Mouse (Mus musculus) stomach, embryonic 16.5 days (tissue): ENCODE results near the gene Cela3b. TPM values are rescaled to one million over a fixed set of nuclear protein-coding genes. Genes with fewer than 3 reads are reported as not detected.

Experiments
- ATAC-seq: fragments of 200-750 bp; cut with Nextera tagmentation; 2 replicates; pipeline ENCODE4 v1.8.0; 2017; ENCODE audit warnings: moderate number of reproducible peaks, moderate TSS enrichment; ENCODE audit not compliant: insufficient read depth, low FRiP score
- H3K27ac ChIP-seq: fragments of 300-500 bp; sonication (generic); 2 replicates; pipeline ENCODE4 v1.5.1; 2014; ENCODE audit warnings: low read length
- H3K27me3 ChIP-seq: fragments of 300-500 bp; sonication (generic); 2 replicates; pipeline ENCODE4 v1.6.1; 2014; ENCODE audit warnings: low read length, control low read depth, mixed read lengths; ENCODE audit not compliant: control insufficient read depth, insufficient read depth
- H3K36me3 ChIP-seq: fragments of 300-500 bp; sonication (generic); 2 replicates; pipeline ENCODE4 v1.6.1; 2014; ENCODE audit warnings: low read length; ENCODE audit not compliant: control insufficient read depth, insufficient read depth
- H3K4me1 ChIP-seq: fragments of 300-500 bp; sonication (generic); 2 replicates; pipeline ENCODE4 v1.6.1; 2014; ENCODE audit warnings: low read length, control low read depth, mixed read lengths; ENCODE audit not compliant: control insufficient read depth, insufficient read depth
- H3K4me2 ChIP-seq: fragments of 300-500 bp; sonication (generic); 2 replicates; pipeline ENCODE4 v1.6.1; 2014; ENCODE audit warnings: low read depth, low read length, mixed read lengths
- H3K4me3 ChIP-seq: fragments of 300-500 bp; sonication (generic); replicated peaks from 2 replicates; pipeline ENCODE4 v1.5.1; 2014; ENCODE audit warnings: mild to moderate bottlenecking, low read length
- H3K9ac ChIP-seq: fragments of 300-500 bp; sonication (generic); 2 replicates; pipeline ENCODE4 v1.6.1; 2014; ENCODE audit warnings: low read length
- H3K9me3 ChIP-seq: fragments of 300-500 bp; sonication (generic); replicated peaks from 2 replicates; pipeline ENCODE4 v1.6.1; 2016; ENCODE audit warnings: low read length, control low read depth; ENCODE audit not compliant: control insufficient read depth
- WGBS: fragments of 180-500 bp; shearing (Covaris S2); extraction: QIAGEN DNeasy Blood & Tissue Kit; methylation state at CpG from one replicate; pipeline ENCODE4 v1.1.7; 2014; 5-methylcytosine and 5-hydroxymethylcytosine counted together
- polyA plus RNA-seq: library from polyadenylated mRNA; unstranded; fragments of >200 nt; fragmentation: Nextera tagmentation; extraction: Ambion mirVana; gene quantifications from 2 replicates; pipeline ENCODE4 v1.2.1, GENCODE M21; 2015

The Cela3b gene
- polyA plus RNA-seq, 1 experiment from 2014 or later, result 406 TPM

- no peak for ATAC-seq
- Histone ChIP-seq H3K9ac (no peak overlapping the region), H3K4me2 (no peak overlapping the region), H3K9me3 (no peaks in the 10 kb centered on the region), H3K4me3 (no peak overlapping the region), H3K36me3 (no peaks in the 10 kb centered on the region), H3K27me3 (no peaks in the 10 kb centered on the region), H3K4me1 (peaks cover 7% of the 10 kb centered on the region; the same call in 1 of the 2 replicates), H3K27ac (no peak overlapping the region)
- WGBS, result 89% methylated on average over 14 of the region's 14 CpGs
These were observed 24.2 kb upstream of the Cela3b start for GRCm38 (mm10) chr4:137454582-137454981.

- ATAC-seq, result no peak
- WGBS, result 74% methylated on average over 8 of the region's 8 CpGs
These were observed 23.0 kb upstream of the Cela3b start, which contains the start of gene 1700013G24Rik for GRCm38 (mm10) chr4:137453234-137453767. 1700013G24Rik (plus strand) TSS chr4:137453284.

GRCm38 (mm10) chr4:137452190-137452589, 21.9 kb upstream of the Cela3b start:
- no peaks in the 10 kb centered on the region for H3K36me3 ChIP-seq
- no peak overlapping the region for H3K27ac ChIP-seq
- no peak for ATAC-seq
- H3K4me1 ChIP-seq, result peaks cover 24% of the 10 kb centered on the region
- no peaks in the 10 kb centered on the region for H3K27me3 ChIP-seq
- H3K4me2 ChIP-seq, result no peak overlapping the region
- no peak overlapping the region for H3K9ac ChIP-seq
- WGBS, result 87% methylated on average over 6 of the region's 6 CpGs
- no peaks in the 10 kb centered on the region for H3K9me3 ChIP-seq
- no peak overlapping the region for H3K4me3 ChIP-seq

More at GRCm38 (mm10) chr4:137453234-137453767, 23.0 kb upstream of the Cela3b start, which contains the start of gene 1700013G24Rik:
- Histone ChIP-seq H3K27ac (no peak within 1 kb of the TSS), H3K4me2 (no peak within 1 kb of the TSS), H3K9me3 (no peaks in the 10 kb centered on the region), H3K4me3 (no peak within 1 kb of the TSS), H3K36me3 (no peaks in the 10 kb centered on the region), H3K27me3 (no peaks in the 10 kb centered on the region), H3K9ac (no peak within 1 kb of the TSS), H3K4me1 (peaks cover 14% of the 10 kb centered on the region)

GRCm38 (mm10) chr4:137449715-137450114, 19.4 kb upstream of the Cela3b start:
- peaks cover 24% of the 10 kb centered on the region for H3K4me1 ChIP-seq
- no peak overlapping the region for H3K9ac ChIP-seq
- no peaks in the 10 kb centered on the region for H3K9me3 ChIP-seq
- H3K4me3 ChIP-seq, result no peak overlapping the region
- no peak for ATAC-seq
- no peaks in the 10 kb centered on the region for H3K36me3 ChIP-seq
- peak overlapping the region; percentile 74 for H3K27ac ChIP-seq
- H3K27me3 ChIP-seq, result no peaks in the 10 kb centered on the region
- 70% methylated on average over 10 of the region's 10 CpGs for whole genome bisulfite sequencing
- no peak overlapping the region for H3K4me2 ChIP-seq

- 41% methylated on average over 2 of the region's 2 CpGs for WGBS
- H3K9ac ChIP-seq, result peak overlapping the region; percentile 52; the same call in 1 of the 2 replicates
- no peaks in the 10 kb centered on the region for H3K27me3 ChIP-seq
- ATAC-seq, result peak; percentile 49; the same call in 1 of the 2 replicates
- no peaks in the 10 kb centered on the region for H3K9me3 ChIP-seq
- no peaks in the 10 kb centered on the region for H3K36me3 ChIP-seq
- H3K4me1 ChIP-seq, result peaks cover 24% of the 10 kb centered on the region
- H3K4me3 ChIP-seq, result no peak overlapping the region
- H3K4me2 ChIP-seq, result no peak overlapping the region
- H3K27ac ChIP-seq, result peak overlapping the region; percentile 78
These were observed 18.8 kb upstream of the Cela3b start for GRCm38 (mm10) chr4:137449132-137449531.

GRCm38 (mm10) chr4:137448641-137449040, 18.3 kb upstream of the Cela3b start:
- Histone ChIP-seq H3K9me3 (no peaks in the 10 kb centered on the region), H3K9ac (peak overlapping the region; percentile 52), H3K4me2 (peak overlapping the region; percentile 12; the same call in 1 of the 2 replicates), H3K4me1 (peaks cover 26% of the 10 kb centered on the region), H3K27ac (peak overlapping the region; percentile 78), H3K36me3 (no peaks in the 10 kb centered on the region), H3K4me3 (no peak overlapping the region), H3K27me3 (no peaks in the 10 kb centered on the region)
- ATAC-seq, result peak; percentile 11; the same call in 1 of the 2 replicates
- WGBS, result 25% methylated on average over 2 of the region's 2 CpGs

- Histone ChIP-seq H3K9ac (peak overlapping the region; percentile 52), H3K27me3 (no peaks in the 10 kb centered on the region), H3K27ac (peak overlapping the region; percentile 78), H3K4me1 (peaks cover 22% of the 10 kb centered on the region), H3K4me2 (peak overlapping the region; percentile 12; the same call in 1 of the 2 replicates), H3K9me3 (no peaks in the 10 kb centered on the region), H3K36me3 (no peaks in the 10 kb centered on the region), H3K4me3 (no peak overlapping the region)
- peak; percentile 62 for ATAC-seq
- WGBS, result 38% methylated on average over 6 of the region's 6 CpGs
These were observed 17.9 kb upstream of the Cela3b start for GRCm38 (mm10) chr4:137448197-137448596.

GRCm38 (mm10) chr4:137447363-137448196, 17.2 kb upstream of the Cela3b start:
- no peak for ATAC-seq
- Histone ChIP-seq H3K4me2 (peak overlapping the region; percentile 12; the same call in 1 of the 2 replicates), H3K9ac (no peak overlapping the region), H3K4me3 (no peak overlapping the region), H3K4me1 (peaks cover 20% of the 10 kb centered on the region), H3K36me3 (no peaks in the 10 kb centered on the region), H3K27me3 (no peaks in the 10 kb centered on the region), H3K9me3 (no peaks in the 10 kb centered on the region), H3K27ac (peak overlapping the region; percentile 74)
- 50% methylated on average over 7 of the region's 7 CpGs for WGBS

- Histone ChIP-seq H3K27ac (no peak overlapping the region), H3K27me3 (no peaks in the 10 kb centered on the region), H3K4me2 (no peak overlapping the region), H3K9ac (no peak overlapping the region), H3K4me3 (no peak overlapping the region), H3K36me3 (no peaks in the 10 kb centered on the region), H3K4me1 (peaks cover 20% of the 10 kb centered on the region), H3K9me3 (no peaks in the 10 kb centered on the region)
- WGBS, result 91% methylated on average over 4 of the region's 4 CpGs
- no peak for ATAC-seq
These were observed 15.5 kb upstream of the Cela3b start for GRCm38 (mm10) chr4:137445881-137446280.
